In genomic region chr11:23693286-23693685, GRCm38 (mm10) we compare ENCODE assay signal across 14 mouse cellular contexts.
"Had no signal": no experiment of that assay in that cellular context is flagged by ENCODE, and none has a peak within 500 bp of the region (broad histone marks: within the 10 kb centered on the region; RNA-seq: fewer than 3 reads in every experiment).

No protein-coding gene starts in this region.

- ATAC-seq: midbrain, embryonic 16.5 days had no signal

- H3K27me3 ChIP-seq: limb, embryonic 12.5 days; lung, embryonic 15.5 days; midbrain, embryonic 12.5 days; neural tube, embryonic 13.5 days had no signal

- H3K27ac ChIP-seq: limb, embryonic 12.5 days; lung, embryonic 15.5 days; midbrain, embryonic 12.5 days; neural tube, embryonic 13.5 days had no signal

- H3K4me2 ChIP-seq: limb, embryonic 12.5 days; liver, embryonic 11.5 days; lung, embryonic 15.5 days; midbrain, embryonic 12.5 days; neural tube, embryonic 13.5 days had no signal

- H3K36me3 ChIP-seq: lung, embryonic 15.5 days had no signal

- DNase-seq: kidney, adult 8-10 months; kidney, postnatal 25 days; layer of hippocampus, adult 9-11 months; layer of hippocampus, postnatal 36 days; retina, postnatal 1 day; right cerebral cortex, postnatal 4 days; spleen, adult 18-20 months; thymus, postnatal 36 days had no signal

- H3K4me3 ChIP-seq: limb, embryonic 12.5 days; lung, embryonic 15.5 days; midbrain, embryonic 12.5 days; neural tube, embryonic 13.5 days had no signal

- H3K9me3 ChIP-seq: limb, embryonic 12.5 days; lung, embryonic 15.5 days; midbrain, embryonic 12.5 days; neural tube, embryonic 13.5 days had no signal

- H3K9ac ChIP-seq: limb, embryonic 12.5 days; lung, embryonic 15.5 days; midbrain, embryonic 12.5 days; neural tube, embryonic 13.5 days had no signal

- H3K4me1 ChIP-seq: limb, embryonic 12.5 days; lung, embryonic 15.5 days; midbrain, embryonic 12.5 days; neural tube, embryonic 13.5 days had no signal
